22 mouse cellular contexts compared by ENCODE assay signal in genomic region chr10:15866931-15867330, GRCm38 (mm10).
"Had no signal": no experiment of that assay in that cellular context is flagged by ENCODE, and none has a peak within 500 bp of the region (broad histone marks: within the 10 kb centered on the region; RNA-seq: fewer than 3 reads in every experiment).

No protein-coding gene starts in this region.

- H3K4me1 ChIP-seq: limb, embryonic 10.5 days; limb, embryonic 13.5 days; liver, embryonic 13.5 days; lung, embryonic 15.5 days; megakaryocyte, embryonic 14.5 days; midbrain, embryonic 10.5 days; midbrain, embryonic 13.5 days; neural tube, embryonic 13.5 days; stomach, embryonic 15.5 days had no signal

- H3K9ac ChIP-seq: limb, embryonic 13.5 days; liver, embryonic 13.5 days; lung, embryonic 15.5 days; midbrain, embryonic 13.5 days; neural tube, embryonic 13.5 days; stomach, embryonic 15.5 days had no signal

- H3K9me3 ChIP-seq: limb, embryonic 10.5 days; limb, embryonic 13.5 days; liver, embryonic 13.5 days; lung, embryonic 15.5 days; megakaryocyte, embryonic 14.5 days; midbrain, embryonic 10.5 days; midbrain, embryonic 13.5 days; neural tube, embryonic 13.5 days; stomach, embryonic 15.5 days had no signal

- H3K27ac ChIP-seq: kidney, postnatal 0 days; layer of hippocampus, adult 2 months; limb, embryonic 10.5 days; limb, embryonic 13.5 days; liver, embryonic 13.5 days; lung, embryonic 15.5 days; midbrain, embryonic 10.5 days; midbrain, embryonic 13.5 days; neural tube, embryonic 13.5 days; stomach, embryonic 15.5 days had no signal

- ATAC-seq: midbrain, embryonic 13.5 days; midbrain, embryonic 16.5 days had no signal

- H3K27me3 ChIP-seq: limb, embryonic 13.5 days; liver, embryonic 13.5 days; lung, embryonic 15.5 days; megakaryocyte, embryonic 14.5 days; midbrain, embryonic 13.5 days; neural tube, embryonic 13.5 days; stomach, embryonic 15.5 days had no signal

- H3K4me2 ChIP-seq: limb, embryonic 13.5 days; liver, embryonic 13.5 days; lung, embryonic 15.5 days; midbrain, embryonic 13.5 days; neural tube, embryonic 13.5 days; stomach, embryonic 15.5 days had no signal

- H3K4me3 ChIP-seq: layer of hippocampus, adult 2 months; limb, embryonic 10.5 days; limb, embryonic 13.5 days; liver, embryonic 13.5 days; lung, embryonic 15.5 days; megakaryocyte, embryonic 14.5 days; midbrain, embryonic 10.5 days; midbrain, embryonic 13.5 days; myocyte; neural tube, embryonic 13.5 days; stomach, embryonic 15.5 days had no signal

- DNase-seq: kidney, postnatal 25 days; layer of hippocampus, adult 9-11 months; liver, embryonic 13.5 days; lung, postnatal 10 days; lung, postnatal 36 days; retina, postnatal 1 day; right cerebral cortex, postnatal 25 days; spleen, adult 18-20 months; thymus, adult 18-20 months; thymus, postnatal 36 days had no signal

- H3K36me3 ChIP-seq: limb, embryonic 10.5 days; limb, embryonic 13.5 days; liver, embryonic 13.5 days; lung, embryonic 15.5 days; midbrain, embryonic 10.5 days; midbrain, embryonic 13.5 days; neural tube, embryonic 13.5 days; stomach, embryonic 15.5 days had no signal
